Mouse (Mus musculus) lung, postnatal 0 days (tissue): ENCODE measurements around the gene Arfrp1. TPM values are rescaled to one million over a fixed set of nuclear protein-coding genes. Genes with fewer than 3 reads are reported as not detected.
A peak's percentile ranks its signal among the peaks of the same experiment; 100 is the strongest.

Experiments
- ATAC-seq: fragments of 200-750 bp; cut with Nextera tagmentation; 2 replicates; pipeline ENCODE4 v1.8.0; 2017; ENCODE audit warnings: moderate library complexity
- DNase-seq: peaks from one replicate; pipeline ENCODE4 v3.0.0-alpha.2; 2016; ENCODE audit warnings: low spot score
- H3K27ac ChIP-seq: fragments of 300-500 bp; sonication (generic); 2 replicates; pipeline ENCODE4 v1.5.1; 2014; ENCODE audit warnings: antibody characterized with exemption, mild to moderate bottlenecking, low read length, mixed read lengths
- H3K27me3 ChIP-seq: fragments of 300-500 bp; sonication (generic); replicated peaks from 2 replicates; pipeline ENCODE4 v1.6.1; 2014; ENCODE audit warnings: low read length, mixed read lengths; ENCODE audit not compliant: insufficient read depth
- H3K36me3 ChIP-seq: fragments of 300-500 bp; sonication (generic); 2 replicates; pipeline ENCODE4 v1.6.1; 2014; ENCODE audit warnings: low read length, mixed read lengths; ENCODE audit not compliant: insufficient read depth
- H3K4me1 ChIP-seq: fragments of 300-500 bp; sonication (generic); 2 replicates; pipeline ENCODE4 v1.6.1; 2014; ENCODE audit warnings: antibody characterized with exemption, low read depth, low read length, mixed read lengths; ENCODE audit not compliant: insufficient read depth
- H3K4me2 ChIP-seq: fragments of 300-500 bp; sonication (generic); replicated peaks from 2 replicates; pipeline ENCODE4 v1.6.1; 2014; ENCODE audit warnings: low read depth, mild to moderate bottlenecking, low read length, moderate library complexity, mixed read lengths
- H3K4me3 ChIP-seq: fragments of 300-500 bp; sonication (generic); 2 replicates; pipeline ENCODE4 v1.5.1; 2014; ENCODE audit warnings: low read depth, low read length
- H3K9ac ChIP-seq: fragments of 300-500 bp; sonication (generic); replicated peaks from 2 replicates; pipeline ENCODE4 v1.6.1; 2014; ENCODE audit warnings: low read depth, mild to moderate bottlenecking
- H3K9me3 ChIP-seq: fragments of 300-500 bp; sonication (generic); 2 replicates; pipeline ENCODE4 v1.6.1; 2016; ENCODE audit warnings: low read length, mixed read lengths
- CTCF ChIP-seq: IDR thresholded peaks from 2 replicates; pipeline ENCODE4 v1.5.1; 2016; ENCODE audit warnings: antibody characterized with exemption, mild to moderate bottlenecking
- EP300 ChIP-seq: IDR thresholded peaks from 2 replicates; pipeline ENCODE4 v1.6.1; 2016; ENCODE audit warnings: antibody characterized with exemption, mild to moderate bottlenecking, control low read depth
- WGBS: fragments of 180-500 bp; shearing (Covaris S2); extraction: QIAGEN DNeasy Blood & Tissue Kit; methylation state at CpG from one replicate; pipeline ENCODE4 v1.1.7; 2014; 5-methylcytosine and 5-hydroxymethylcytosine counted together
- polyA plus RNA-seq: library from polyadenylated mRNA; unstranded; fragments of >200 nt; fragmentation: Nextera tagmentation; extraction: Ambion mirVana; gene quantifications from 2 replicates; pipeline ENCODE4 v1.2.1, GENCODE M21; 2015

The Arfrp1 gene
- polyA plus RNA-seq, 1 experiment from 2014 or later = 46.6 TPM

DNA sequence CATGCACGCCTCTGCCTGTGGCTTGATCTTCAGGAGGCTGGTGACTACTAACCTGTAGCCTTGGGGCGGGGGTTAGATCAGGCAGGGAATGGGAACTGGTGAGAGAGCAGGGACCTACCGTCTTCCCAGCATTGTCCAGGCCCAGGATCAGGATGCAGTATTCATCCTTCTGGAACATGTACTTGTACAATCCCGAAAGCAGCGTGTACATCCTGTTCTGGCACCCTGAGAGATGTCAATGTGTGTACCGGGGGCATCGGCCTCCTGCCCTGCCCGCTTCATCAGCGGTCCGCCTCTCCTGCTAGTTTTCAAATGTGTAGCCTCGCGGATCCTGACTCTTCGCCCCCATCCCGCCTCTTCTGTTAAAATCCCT is 731 bp downstream of the Arfrp1 start:
- no peaks in the 10 kb centered on the region for H3K9me3 ChIP-seq
- no peak for ATAC-seq
- H3K4me1 ChIP-seq = peaks cover 13% of the 10 kb centered on the region; the same call in 1 of the 2 replicates
- WGBS = 7% methylated on average over 14 of the region's 14 CpGs
- H3K27me3 ChIP-seq = no peaks in the 10 kb centered on the region
- DNase-seq = no peak
- peak overlapping the region; percentile 86 for H3K9ac ChIP-seq
- H3K27ac ChIP-seq = peak overlapping the region; percentile 94
- H3K36me3 ChIP-seq = peaks cover 21% of the 10 kb centered on the region
- no peak for TF ChIP-seq EP300
- no peak for TF ChIP-seq CTCF
- peak overlapping the region; percentile 91 for H3K4me3 ChIP-seq
- peak overlapping the region; percentile 97 for H3K4me2 ChIP-seq

DNA sequence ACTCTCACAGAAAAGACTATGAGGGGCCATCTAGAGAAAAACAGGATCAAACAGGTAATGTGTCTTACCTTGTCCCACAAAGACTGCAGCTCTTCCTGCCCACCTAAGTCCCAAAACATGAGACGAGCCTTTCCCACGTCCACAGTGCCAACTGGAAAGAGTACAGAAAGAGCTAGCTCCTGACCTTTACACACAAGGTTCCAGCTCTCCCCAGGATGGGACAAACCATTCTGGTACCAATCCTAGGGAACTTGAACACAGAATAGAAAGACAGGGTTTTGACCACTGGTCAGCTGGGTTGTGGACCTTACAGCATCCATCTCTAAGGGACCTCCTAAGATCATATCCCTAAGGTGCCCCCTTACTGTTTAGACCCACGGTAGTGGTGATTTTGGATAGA is 1.3 kb downstream of the Arfrp1 start:
- no peaks in the 10 kb centered on the region for H3K27me3 ChIP-seq
- DNase-seq = no peak
- peak overlapping the region; percentile 91; the same call in 1 of the 2 replicates for H3K4me3 ChIP-seq
- H3K9me3 ChIP-seq = no peaks in the 10 kb centered on the region
- H3K4me2 ChIP-seq = peak overlapping the region; percentile 97; the same call in 1 of the 2 replicates
- TF ChIP-seq CTCF = no peak
- no peak for TF ChIP-seq EP300
- peaks cover 13% of the 10 kb centered on the region; the same call in 1 of the 2 replicates for H3K4me1 ChIP-seq
- H3K36me3 ChIP-seq = peaks cover 26% of the 10 kb centered on the region
- H3K9ac ChIP-seq = no peak overlapping the region
- ATAC-seq = no peak
- no peak overlapping the region for H3K27ac ChIP-seq
- 77% methylated on average over 3 of the region's 3 CpGs for WGBS

DNA sequence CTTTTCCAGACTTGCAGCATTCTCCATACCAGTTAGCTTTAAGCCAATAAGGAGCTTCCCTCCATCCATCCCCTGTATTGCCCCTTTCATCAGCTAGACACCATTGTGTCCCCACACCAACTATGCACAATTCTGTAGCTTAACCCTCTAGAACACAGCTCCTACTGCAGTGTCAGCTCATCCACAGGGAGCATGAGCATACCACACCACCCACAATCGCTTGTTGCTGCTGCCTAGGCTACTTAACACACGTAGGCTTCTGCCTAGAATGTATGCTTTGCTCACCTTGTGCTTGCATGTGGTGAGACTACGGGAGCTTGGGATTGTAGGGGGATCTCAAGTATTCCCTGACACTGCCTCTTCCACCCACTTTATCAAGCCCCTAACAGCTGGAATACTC is 8.4 kb downstream of the Arfrp1 start:
- Histone ChIP-seq H3K27ac (no peak overlapping the region), H3K4me1 (no peaks in the 10 kb centered on the region), H3K9ac (no peak overlapping the region), H3K36me3 (peaks cover 40% of the 10 kb centered on the region), H3K4me2 (no peak overlapping the region), H3K4me3 (no peak overlapping the region), H3K27me3 (no peaks in the 10 kb centered on the region), H3K9me3 (no peaks in the 10 kb centered on the region)
- WGBS = 75% methylated on average over 3 of the region's 3 CpGs
- TF ChIP-seq EP300 (no peak), CTCF (no peak)
- DNase-seq (no peak), ATAC-seq (no peak)

DNA sequence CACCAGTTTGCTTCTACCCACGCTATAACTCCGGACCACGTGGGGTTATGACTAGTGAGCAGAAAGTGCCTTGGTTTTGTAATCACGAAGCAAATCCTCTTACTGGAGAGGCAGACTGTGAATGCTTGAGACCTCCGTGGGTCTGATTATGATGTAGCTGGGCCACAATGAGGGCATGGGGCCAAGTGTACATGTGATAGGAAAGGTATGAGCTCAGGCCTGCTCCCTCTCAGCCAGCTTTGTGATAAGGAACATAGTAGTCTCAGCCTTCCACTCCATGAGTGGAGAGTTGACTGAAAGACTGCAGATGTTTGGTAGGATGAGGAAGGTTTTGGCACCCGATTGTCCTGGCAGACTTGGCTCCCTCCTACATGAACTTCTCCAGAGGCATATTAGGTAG is 22.4 kb downstream of the Arfrp1 start:
- Histone ChIP-seq H3K4me3 (no peak overlapping the region), H3K4me2 (no peak overlapping the region), H3K36me3 (peaks cover 13% of the 10 kb centered on the region; the same call in 1 of the 2 replicates), H3K27me3 (no peaks in the 10 kb centered on the region), H3K27ac (no peak overlapping the region), H3K9ac (no peak overlapping the region), H3K9me3 (no peaks in the 10 kb centered on the region), H3K4me1 (no peaks in the 10 kb centered on the region)
- WGBS = 89% methylated on average over 6 of the region's 6 CpGs
- no peak for DNase-seq
- ATAC-seq = no peak
- no peak for TF ChIP-seq CTCF
- TF ChIP-seq EP300 = no peak

DNA sequence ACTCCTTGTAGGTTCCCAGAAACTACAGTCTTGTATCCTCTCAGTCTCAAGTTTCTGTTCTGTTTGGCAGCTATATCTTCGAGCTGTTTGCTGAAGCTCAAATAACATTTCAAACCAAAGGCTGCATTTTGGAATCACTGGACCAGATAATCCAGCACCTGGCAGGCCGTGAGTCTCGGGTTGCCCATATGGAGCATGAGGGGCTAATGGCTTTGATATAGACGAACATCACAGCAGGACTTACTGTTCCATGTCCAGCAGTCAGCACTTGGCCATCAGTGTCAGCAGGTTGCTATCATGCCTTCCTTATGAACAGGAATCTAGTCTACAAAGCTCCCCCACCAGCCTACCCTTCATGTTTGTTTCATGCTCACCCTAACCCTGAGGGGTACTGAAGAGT is 24.8 kb downstream of the Arfrp1 start:
- 92% methylated on average over 4 of the region's 4 CpGs for WGBS

DNA sequence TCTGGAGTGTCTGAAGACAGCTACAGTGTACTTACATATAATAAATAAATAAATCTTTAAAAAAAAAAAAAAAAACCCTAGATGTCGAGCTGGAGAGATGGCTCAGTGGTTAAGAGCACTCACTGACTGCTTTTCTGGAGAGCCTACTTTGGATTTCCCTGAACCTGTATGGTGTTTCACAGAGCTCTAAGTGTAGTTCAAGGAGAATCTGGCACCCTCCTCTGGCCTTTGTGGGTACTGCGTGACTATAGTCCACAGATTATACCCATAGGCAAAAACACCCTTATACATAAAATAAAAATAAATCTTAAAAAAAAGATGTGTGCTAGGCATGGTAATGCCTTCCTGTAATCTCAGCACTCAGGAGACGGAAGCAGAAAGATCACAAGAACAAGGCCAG is 31.2 kb downstream of the Arfrp1 start:
- Histone ChIP-seq H3K4me1 (no peaks in the 10 kb centered on the region), H3K9me3 (no peaks in the 10 kb centered on the region), H3K4me3 (no peak overlapping the region), H3K27me3 (no peaks in the 10 kb centered on the region), H3K9ac (no peak overlapping the region), H3K27ac (no peak overlapping the region), H3K4me2 (no peak overlapping the region), H3K36me3 (peaks cover 23% of the 10 kb centered on the region; the same call in 1 of the 2 replicates)
- no peak for TF ChIP-seq EP300
- peak; percentile 77 for TF ChIP-seq CTCF
- DNase-seq = peak; percentile 73
- peak; percentile 62 for ATAC-seq
- 57% methylated on average over 3 of the region's 3 CpGs for WGBS

More for the DNA sequence above, 24.8 kb downstream of the Arfrp1 start:
- H3K27ac ChIP-seq = no peak overlapping the region
- peaks cover 22% of the 10 kb centered on the region; the same call in 1 of the 2 replicates for H3K36me3 ChIP-seq
- no peak overlapping the region for H3K9ac ChIP-seq
- no peak overlapping the region for H3K4me3 ChIP-seq
- H3K4me1 ChIP-seq = no peaks in the 10 kb centered on the region
- TF ChIP-seq CTCF (no peak), EP300 (no peak)
- DNase-seq (no peak), ATAC-seq (no peak)
- no peaks in the 10 kb centered on the region for H3K9me3 ChIP-seq
- H3K4me2 ChIP-seq = no peak overlapping the region
- no peaks in the 10 kb centered on the region for H3K27me3 ChIP-seq

DNA sequence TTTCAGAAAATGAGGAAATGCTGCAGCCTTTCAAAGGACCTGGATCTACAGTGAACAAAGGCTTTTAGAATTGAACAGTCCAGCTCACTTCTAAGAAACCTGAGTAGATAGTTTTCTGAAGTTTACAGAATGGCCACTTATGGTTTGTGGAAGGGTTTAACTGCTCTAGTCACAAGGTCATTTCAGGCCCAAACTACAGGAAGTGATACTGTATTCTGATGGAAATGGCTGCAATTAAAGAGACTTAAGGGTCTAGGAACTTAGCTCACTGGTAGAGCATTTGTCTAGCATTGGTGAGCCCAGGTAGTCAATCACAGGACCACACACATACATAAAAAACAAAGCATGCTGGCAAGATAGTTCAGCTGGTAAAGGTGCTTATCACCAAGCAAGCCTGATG is 32.7 kb downstream of the Arfrp1 start:
- Histone ChIP-seq H3K4me2 (no peak overlapping the region), H3K4me3 (no peak overlapping the region), H3K36me3 (peaks cover 23% of the 10 kb centered on the region; the same call in 1 of the 2 replicates), H3K27me3 (no peaks in the 10 kb centered on the region), H3K9me3 (no peaks in the 10 kb centered on the region), H3K4me1 (no peaks in the 10 kb centered on the region), H3K27ac (no peak overlapping the region), H3K9ac (no peak overlapping the region)
- no peak for ATAC-seq
- DNase-seq = no peak
- TF ChIP-seq CTCF (no peak), EP300 (no peak)
